Mouse (Mus musculus) thymus, adult 2 months (tissue): ENCODE data around the gene Tmed10.

Experiments
- CTCF ChIP-seq: fragments of 200-500 bp; IDR thresholded peaks from 2 replicates; pipeline ENCODE4 v1.5.1; 2012; ENCODE audit warnings: mild to moderate bottlenecking, control low read depth, low read length, moderate library complexity, borderline replicate concordance; ENCODE audit not compliant: control insufficient read depth, poor library complexity, insufficient read depth; ENCODE audit errors: extremely low read depth
- POLR2A ChIP-seq: fragments of 200-500 bp; IDR thresholded peaks from 2 replicates; pipeline ENCODE4 v1.6.1; 2012; ENCODE audit warnings: mild to moderate bottlenecking, low read length, control low read depth, moderate library complexity; ENCODE audit not compliant: control insufficient read depth, poor library complexity, insufficient read depth; ENCODE audit errors: extremely low read depth

DNA sequence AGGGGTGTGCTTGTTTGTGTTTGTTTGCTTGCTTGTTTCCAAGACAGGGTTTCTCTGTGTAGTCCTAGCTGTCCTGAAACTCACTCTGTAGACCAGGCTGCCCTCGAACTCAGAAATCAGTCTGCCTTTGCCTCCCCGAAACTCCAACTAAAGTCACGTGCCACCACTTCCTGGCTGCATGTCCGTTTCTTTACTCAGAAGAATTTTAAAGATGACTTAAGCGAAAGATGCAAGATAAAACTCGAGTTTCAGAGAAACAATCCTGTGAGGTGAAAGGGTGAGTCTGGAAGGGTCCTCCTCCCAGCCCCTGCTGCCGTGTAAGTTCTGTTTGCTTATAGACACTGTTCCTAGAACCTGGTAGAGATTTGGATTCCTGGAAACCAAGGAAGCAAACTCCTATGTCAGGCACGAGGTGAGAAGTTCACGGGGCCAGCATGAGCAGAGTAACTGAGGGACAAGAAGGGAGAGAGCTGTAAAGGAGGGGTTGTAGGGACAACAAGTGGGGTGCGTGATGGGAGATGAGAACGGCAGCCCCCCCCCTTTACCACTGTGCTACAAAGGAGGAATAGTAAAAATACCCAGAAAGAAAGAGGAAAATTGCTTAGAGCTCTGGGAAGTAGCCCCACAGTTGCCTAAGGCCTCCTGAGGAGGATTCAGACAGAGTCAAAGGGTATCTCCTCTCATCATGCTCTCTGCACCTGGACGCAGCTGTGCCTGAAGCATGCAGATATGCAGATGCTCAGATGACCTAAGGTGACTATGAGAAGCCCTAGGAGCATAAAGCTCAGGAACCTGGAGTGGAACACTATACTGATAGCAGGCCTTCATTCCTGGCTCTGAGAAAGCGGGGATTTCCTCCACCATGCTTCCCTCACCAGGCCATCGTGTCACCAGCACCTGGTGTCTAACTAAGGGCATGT, 8.4 kb upstream of the Tmed10 start:
- no peak for TF ChIP-seq CTCF
- TF ChIP-seq POLR2A = no peak
